Mouse (Mus musculus) intestine, embryonic 16.5 days (tissue): Measurements from ENCODE around the gene 2200002D01Rik. TPM values are rescaled to one million over a fixed set of nuclear protein-coding genes. Genes with fewer than 3 reads are reported as not detected.

ENCODE experiments used
- ATAC-seq: fragments of 200-750 bp; cut with Nextera tagmentation; 2 replicates; pipeline ENCODE4 v1.8.0; 2017; ENCODE audit warnings: moderate TSS enrichment, moderate library complexity
- H3K27ac ChIP-seq: fragments of 300-500 bp; sonication (generic); 2 replicates; pipeline ENCODE4 v1.5.1; 2014; ENCODE audit warnings: mild to moderate bottlenecking, low read length
- H3K27me3 ChIP-seq: fragments of 300-500 bp; sonication (generic); replicated peaks from 2 replicates; pipeline ENCODE4 v1.6.1; 2014; ENCODE audit warnings: low read length, control low read depth, mixed read lengths; ENCODE audit not compliant: control insufficient read depth, insufficient read depth
- H3K36me3 ChIP-seq: fragments of 300-500 bp; sonication (generic); 2 replicates; pipeline ENCODE4 v1.6.1; 2014; ENCODE audit warnings: low read length, control low read depth; ENCODE audit not compliant: control insufficient read depth, insufficient read depth
- H3K4me1 ChIP-seq: fragments of 300-500 bp; sonication (generic); 2 replicates; pipeline ENCODE4 v1.6.1; 2014; ENCODE audit warnings: low read length, control low read depth, mixed read lengths; ENCODE audit not compliant: control insufficient read depth, insufficient read depth
- H3K4me2 ChIP-seq: fragments of 300-500 bp; sonication (generic); 2 replicates; pipeline ENCODE4 v1.6.1; 2014; ENCODE audit warnings: low read depth, low read length, control low read depth
- H3K4me3 ChIP-seq: fragments of 300-500 bp; sonication (generic); 2 replicates; pipeline ENCODE4 v1.5.1; 2014; ENCODE audit warnings: mild to moderate bottlenecking, low read length
- H3K9ac ChIP-seq: fragments of 300-500 bp; sonication (generic); 2 replicates; pipeline ENCODE4 v1.6.1; 2014; ENCODE audit warnings: low read depth, low read length
- H3K9me3 ChIP-seq: fragments of 300-500 bp; sonication (generic); 2 replicates; pipeline ENCODE4 v1.6.1; 2016; ENCODE audit warnings: low read length, control low read depth; ENCODE audit not compliant: control insufficient read depth
- WGBS: fragments of 180-500 bp; shearing (Covaris S2); extraction: QIAGEN DNeasy Blood & Tissue Kit; methylation state at CpG from one replicate; pipeline ENCODE4 v1.1.7; 2014; 5-methylcytosine and 5-hydroxymethylcytosine counted together
- polyA plus RNA-seq: library from polyadenylated mRNA; unstranded; fragments of >200 nt; fragmentation: Nextera tagmentation; extraction: Ambion mirVana; gene quantifications from 2 replicates; pipeline ENCODE4 v1.2.1, GENCODE M21; 2015

Gene 2200002D01Rik
- polyA plus RNA-seq, 1 experiment from 2014 or later = 264 TPM

- Histone ChIP-seq H3K9ac (peak within 1 kb of the TSS; percentile 86), H3K36me3 (no peaks in the 10 kb centered on the region), H3K27ac (peak within 1 kb of the TSS; percentile 33; the same call in 1 of the 2 replicates), H3K27me3 (peaks cover 5% of the 10 kb centered on the region; the same call in 1 of the 2 replicates), H3K4me2 (peak within 1 kb of the TSS; percentile 97), H3K4me3 (peak within 1 kb of the TSS; percentile 71), H3K9me3 (no peaks in the 10 kb centered on the region), H3K4me1 (peaks cover 3% of the 10 kb centered on the region; the same call in 1 of the 2 replicates)
- peak; percentile 47; the same call in 1 of the 2 replicates for ATAC-seq
- WGBS = 2% methylated on average over 56 of the region's 62 CpGs
These were observed 15.8 kb downstream of the 2200002D01Rik start, which contains the start of gene Kcnk6 for GRCm38 (mm10) chr7:29232247-29233013. Gene Kcnk6 (minus strand): TSS chr7:29232515.

- WGBS = 57% methylated on average over 3 of the region's 3 CpGs
- no peak for ATAC-seq
- H3K9me3 ChIP-seq = no peaks in the 10 kb centered on the region
- H3K27ac ChIP-seq = no peak overlapping the region
- no peaks in the 10 kb centered on the region for H3K36me3 ChIP-seq
- peak overlapping the region; percentile 71 for H3K4me3 ChIP-seq
- H3K4me2 ChIP-seq = peak overlapping the region; percentile 97
- H3K9ac ChIP-seq = peak overlapping the region; percentile 86
- H3K27me3 ChIP-seq = peaks cover 5% of the 10 kb centered on the region; the same call in 1 of the 2 replicates
- peaks cover 3% of the 10 kb centered on the region; the same call in 1 of the 2 replicates for H3K4me1 ChIP-seq
These were observed 16.7 kb downstream of the 2200002D01Rik start for GRCm38 (mm10) chr7:29231517-29231916.

- Histone ChIP-seq H3K27me3 (peaks cover 5% of the 10 kb centered on the region; the same call in 1 of the 2 replicates), H3K36me3 (no peaks in the 10 kb centered on the region), H3K4me1 (peaks cover 3% of the 10 kb centered on the region; the same call in 1 of the 2 replicates), H3K9me3 (no peaks in the 10 kb centered on the region), H3K4me2 (no peak overlapping the region), H3K4me3 (no peak overlapping the region), H3K27ac (no peak overlapping the region), H3K9ac (no peak overlapping the region)
- 42% methylated on average over 3 of the region's 3 CpGs for WGBS
- no peak for ATAC-seq
These were observed 17.7 kb downstream of the 2200002D01Rik start for GRCm38 (mm10) chr7:29230560-29230959.

GRCm38 (mm10) chr7:29228202-29228601, 20.1 kb downstream of the 2200002D01Rik start:
- Histone ChIP-seq H3K9ac (no peak overlapping the region), H3K4me1 (peaks cover 3% of the 10 kb centered on the region; the same call in 1 of the 2 replicates), H3K36me3 (peaks cover 3% of the 10 kb centered on the region; the same call in 1 of the 2 replicates), H3K27ac (no peak overlapping the region), H3K9me3 (no peaks in the 10 kb centered on the region), H3K27me3 (peaks cover 5% of the 10 kb centered on the region; the same call in 1 of the 2 replicates), H3K4me2 (no peak overlapping the region), H3K4me3 (no peak overlapping the region)
- ATAC-seq = no peak
- WGBS = 74% methylated on average over 4 of the region's 4 CpGs

- Histone ChIP-seq H3K9ac (no peak overlapping the region), H3K4me1 (no peaks in the 10 kb centered on the region), H3K9me3 (no peaks in the 10 kb centered on the region), H3K4me2 (no peak overlapping the region), H3K27ac (no peak overlapping the region), H3K27me3 (no peaks in the 10 kb centered on the region), H3K4me3 (no peak overlapping the region), H3K36me3 (peaks cover 3% of the 10 kb centered on the region; the same call in 1 of the 2 replicates)
- 77% methylated on average over 13 of the region's 13 CpGs for WGBS
- ATAC-seq = no peak
These were observed 22.7 kb downstream of the 2200002D01Rik start for GRCm38 (mm10) chr7:29225520-29225919.

GRCm38 (mm10) chr7:29224756-29225394, 23.4 kb downstream of the 2200002D01Rik start:
- Histone ChIP-seq H3K9ac (no peak overlapping the region), H3K4me1 (no peaks in the 10 kb centered on the region), H3K27me3 (no peaks in the 10 kb centered on the region), H3K27ac (no peak overlapping the region), H3K9me3 (peaks cover 6% of the 10 kb centered on the region), H3K4me2 (no peak overlapping the region), H3K4me3 (no peak overlapping the region), H3K36me3 (peaks cover 5% of the 10 kb centered on the region; the same call in 1 of the 2 replicates)
- no peak for ATAC-seq
- 18% methylated on average over 16 of the region's 16 CpGs for WGBS

- ATAC-seq = no peak
- H3K9ac ChIP-seq = no peak overlapping the region
- H3K4me2 ChIP-seq = no peak overlapping the region
- no peak overlapping the region for H3K4me3 ChIP-seq
- peaks cover 11% of the 10 kb centered on the region for H3K4me1 ChIP-seq
- H3K36me3 ChIP-seq = 0 out of 2 replicates have a peak, but pooled peaks cover 1% of the 10 kb centered on the region
- WGBS = 54% methylated on average over 15 of the region's 15 CpGs
- H3K27ac ChIP-seq = no peak overlapping the region
- H3K27me3 ChIP-seq = no peaks in the 10 kb centered on the region
- peaks cover 1% of the 10 kb centered on the region; the same call in 1 of the 2 replicates for H3K9me3 ChIP-seq
These were observed 33.4 kb downstream of the 2200002D01Rik start for GRCm38 (mm10) chr7:29214846-29215245.

- H3K4me2 ChIP-seq = no peak overlapping the region
- no peak for ATAC-seq
- WGBS = 45% methylated on average over 2 of the region's 2 CpGs
- H3K4me1 ChIP-seq = peaks cover 11% of the 10 kb centered on the region
- H3K36me3 ChIP-seq = no peaks in the 10 kb centered on the region
- no peak overlapping the region for H3K27ac ChIP-seq
- no peak overlapping the region for H3K9ac ChIP-seq
- no peaks in the 10 kb centered on the region for H3K9me3 ChIP-seq
- no peak overlapping the region for H3K4me3 ChIP-seq
- H3K27me3 ChIP-seq = no peaks in the 10 kb centered on the region
These were observed 34.0 kb downstream of the 2200002D01Rik start for GRCm38 (mm10) chr7:29214236-29214635.

GRCm38 (mm10) chr7:29213675-29214082, 34.6 kb downstream of the 2200002D01Rik start, which contains the start of gene Catsperg1:
Gene Catsperg1 (minus strand): TSS chr7:29214035.
- Histone ChIP-seq H3K36me3 (no peaks in the 10 kb centered on the region), H3K9me3 (no peaks in the 10 kb centered on the region), H3K4me1 (peaks cover 11% of the 10 kb centered on the region), H3K27ac (no peak within 1 kb of the TSS), H3K4me2 (no peak within 1 kb of the TSS), H3K9ac (no peak within 1 kb of the TSS), H3K4me3 (no peak within 1 kb of the TSS), H3K27me3 (no peaks in the 10 kb centered on the region)
- peak; percentile 32; the same call in 1 of the 2 replicates for ATAC-seq
- 4% methylated on average over 20 of the region's 20 CpGs for WGBS
